Mouse (Mus musculus): ENCODE measurements around the gene Hist4h4. TPM values are rescaled to one million over a fixed set of nuclear protein-coding genes. Genes with fewer than 3 reads are reported as not detected.
"Not testable (repeated sequence)": the region's sequence is repeated elsewhere in the genome, so short reads cannot be mapped to it uniquely, and the experiment has no call there.

Hist4h4 gene
- polyA plus RNA-seq, 1 experiment from 2014 or later = 0.40 TPM

GRCm38 (mm10) chr6:136797874-136798693 is 6.1 kb downstream of the Hist4h4 start:
- not testable (repeated sequence) for H3K9me3 ChIP-seq (ENCODE audit: control insufficient read depth, low read length); H3K4me2 ChIP-seq (ENCODE audit: low read depth, low read length); H3K9ac ChIP-seq (ENCODE audit: low read depth, low read length); H3K4me3 ChIP-seq (ENCODE audit: low read length); H3K27me3 ChIP-seq (replicated peaks; ENCODE audit: control insufficient read depth, insufficient read depth, low read length); H3K36me3 ChIP-seq (ENCODE audit: control insufficient read depth, insufficient read depth, low read length); H3K27ac ChIP-seq (ENCODE audit: low read length); H3K4me1 ChIP-seq (ENCODE audit: control insufficient read depth, insufficient read depth, low read length)
- WGBS = 91% methylated on average over 3 of the region's 3 CpGs
- ATAC-seq = peak; percentile 55; the same call in 1 of the 2 replicates

GRCm38 (mm10) chr6:136795850-136796249 is 8.4 kb downstream of the Hist4h4 start:
- ATAC-seq = no peak
- Histone ChIP-seq H3K27ac (ENCODE audit: low read length) (no peak overlapping the region), H3K27me3 (replicated peaks; ENCODE audit: control insufficient read depth, insufficient read depth, low read length) (no peaks in the 10 kb centered on the region), H3K4me2 (ENCODE audit: low read depth, low read length) (no peak overlapping the region), H3K4me1 (ENCODE audit: control insufficient read depth, insufficient read depth, low read length) (peaks cover 10% of the 10 kb centered on the region), H3K4me3 (ENCODE audit: low read length) (no peak overlapping the region), H3K9me3 (ENCODE audit: control insufficient read depth, low read length) (no peaks in the 10 kb centered on the region), H3K9ac (ENCODE audit: low read depth, low read length) (no peak overlapping the region), H3K36me3 (ENCODE audit: control insufficient read depth, insufficient read depth, low read length) (no peaks in the 10 kb centered on the region)
- 70% methylated on average over 6 of the region's 6 CpGs for WGBS

DNA sequence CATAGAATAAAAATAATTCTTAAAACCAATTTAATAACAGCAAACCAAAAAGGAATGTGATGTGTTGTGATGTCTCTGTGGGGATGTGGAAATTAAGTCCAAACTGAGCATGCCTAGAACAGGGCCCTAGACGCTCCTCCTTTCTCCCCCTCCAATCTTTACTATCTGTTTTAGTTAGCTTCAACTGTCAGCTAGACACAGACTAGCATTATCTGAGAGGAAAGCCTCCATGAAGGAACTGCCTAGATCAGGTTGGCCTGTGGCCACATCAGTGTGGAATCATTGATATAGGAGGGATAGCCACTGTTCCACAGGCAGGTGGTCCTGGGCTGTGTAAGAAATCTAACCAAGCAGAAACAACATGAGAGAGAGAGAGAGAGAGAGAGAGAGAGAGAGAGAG is 9.1 kb downstream of the Hist4h4 start:
- no peak for ATAC-seq
- Histone ChIP-seq H3K27me3 (replicated peaks; ENCODE audit: control insufficient read depth, insufficient read depth, low read length) (no peaks in the 10 kb centered on the region), H3K9me3 (ENCODE audit: control insufficient read depth, low read length) (no peaks in the 10 kb centered on the region), H3K27ac (ENCODE audit: low read length) (no peak overlapping the region), H3K9ac (ENCODE audit: low read depth, low read length) (no peak overlapping the region), H3K36me3 (ENCODE audit: control insufficient read depth, insufficient read depth, low read length) (no peaks in the 10 kb centered on the region), H3K4me1 (ENCODE audit: control insufficient read depth, insufficient read depth, low read length) (peaks cover 10% of the 10 kb centered on the region), H3K4me2 (ENCODE audit: low read depth, low read length) (no peak overlapping the region), H3K4me3 (ENCODE audit: low read length) (no peak overlapping the region)
- 53% methylated on average over 1 of the region's 1 CpGs for WGBS

DNA sequence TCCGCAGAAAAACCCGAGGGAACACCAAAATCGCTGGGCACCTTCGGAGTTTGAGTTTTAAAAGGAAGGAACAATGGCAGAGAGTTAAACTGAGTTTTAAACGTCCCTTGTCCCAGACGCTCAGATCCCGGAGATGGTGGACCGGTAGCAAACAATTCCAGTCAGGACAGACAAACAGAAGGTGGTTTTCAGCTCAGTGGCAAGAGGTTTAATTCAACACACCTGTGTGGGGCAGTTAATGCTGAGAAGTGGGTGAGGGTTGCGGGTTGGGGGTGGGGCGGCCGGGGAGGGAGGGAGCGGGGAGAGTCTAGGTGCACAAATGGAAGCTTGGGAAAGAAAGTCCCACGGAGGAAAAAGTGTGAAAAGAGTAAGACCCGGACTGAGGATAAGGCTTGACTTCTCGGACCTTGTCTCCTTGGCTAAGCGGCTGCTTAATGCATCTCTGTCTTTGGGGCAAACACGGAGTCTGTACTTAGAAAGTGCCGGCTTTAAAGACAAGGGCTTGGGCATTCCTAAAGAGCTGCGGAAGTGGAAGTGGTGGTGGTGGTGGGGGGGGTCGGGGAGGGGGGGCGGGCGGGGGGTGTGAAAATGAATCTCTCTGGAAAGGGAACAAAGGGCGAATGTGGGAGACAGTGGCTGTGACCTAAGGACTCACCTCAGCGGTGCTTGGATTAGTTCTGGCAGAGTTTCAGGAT is 10.2 kb downstream of the Hist4h4 start:
- H3K9ac ChIP-seq (ENCODE audit: low read depth, low read length) = peak overlapping the region; percentile 68
- peaks cover 10% of the 10 kb centered on the region for H3K4me1 ChIP-seq (ENCODE audit: control insufficient read depth, insufficient read depth, low read length)
- peak overlapping the region; percentile 47 for H3K4me3 ChIP-seq (ENCODE audit: low read length)
- H3K9me3 ChIP-seq (ENCODE audit: control insufficient read depth, low read length) = no peaks in the 10 kb centered on the region
- peak overlapping the region; percentile 92 for H3K4me2 ChIP-seq (ENCODE audit: low read depth, low read length)
- under 1% methylated on average over 22 of the region's 24 CpGs for WGBS
- H3K27ac ChIP-seq (ENCODE audit: low read length) = peak overlapping the region; percentile 40
- H3K36me3 ChIP-seq (ENCODE audit: control insufficient read depth, insufficient read depth, low read length) = no peaks in the 10 kb centered on the region
- ATAC-seq = peak; percentile 51
- H3K27me3 ChIP-seq (replicated peaks; ENCODE audit: control insufficient read depth, insufficient read depth, low read length) = no peaks in the 10 kb centered on the region

DNA sequence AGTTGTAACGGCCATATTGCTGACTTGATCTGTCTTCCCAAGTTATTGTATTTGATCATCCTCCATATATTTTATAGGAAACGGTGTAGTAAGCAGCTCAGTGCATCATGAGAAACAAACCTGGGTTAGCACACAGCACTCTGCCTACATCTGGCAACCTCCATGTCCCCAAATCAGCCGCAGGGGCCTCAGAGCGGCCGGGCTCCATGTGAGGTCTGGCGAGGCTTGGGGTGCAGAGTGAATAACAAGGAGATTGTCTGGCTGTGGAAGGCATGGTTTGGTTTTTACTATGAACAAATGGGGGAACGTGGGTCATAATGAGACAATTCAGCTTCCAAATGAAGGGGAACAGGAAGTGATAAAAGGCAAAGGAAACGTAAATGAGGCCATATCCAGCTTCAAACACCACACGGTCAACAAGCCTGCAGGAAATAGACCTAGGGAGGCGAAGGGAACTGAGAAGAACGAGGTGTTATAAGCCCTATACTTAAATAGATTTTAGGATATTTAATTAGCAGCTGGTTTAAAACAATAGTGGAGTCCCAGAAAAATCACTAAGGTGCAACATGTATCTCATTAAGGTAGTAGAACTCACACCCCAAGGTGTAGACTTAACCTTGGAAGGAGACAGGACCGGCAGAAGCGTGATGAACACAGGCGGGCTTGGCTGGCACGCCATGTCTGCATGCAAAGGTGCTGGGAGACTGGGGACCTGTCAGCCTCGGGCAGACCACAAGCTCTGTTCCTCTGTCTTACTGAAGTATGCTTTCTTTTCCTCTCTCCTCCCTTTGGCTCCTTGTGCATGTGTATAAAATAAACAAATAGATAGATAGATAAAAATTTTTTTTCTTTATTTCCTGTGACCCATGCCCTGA is 11.1 kb downstream of the Hist4h4 start:
- H3K4me1 ChIP-seq (ENCODE audit: control insufficient read depth, insufficient read depth, low read length) = peaks cover 10% of the 10 kb centered on the region
- H3K9me3 ChIP-seq (ENCODE audit: control insufficient read depth, low read length) = no peaks in the 10 kb centered on the region
- H3K4me3 ChIP-seq (ENCODE audit: low read length) = peak overlapping the region; percentile 47
- no peak for ATAC-seq
- H3K27ac ChIP-seq (ENCODE audit: low read length) = peak overlapping the region; percentile 13; the same call in 1 of the 2 replicates
- H3K9ac ChIP-seq (ENCODE audit: low read depth, low read length) = peak overlapping the region; percentile 68
- H3K36me3 ChIP-seq (ENCODE audit: control insufficient read depth, insufficient read depth, low read length) = no peaks in the 10 kb centered on the region
- H3K4me2 ChIP-seq (ENCODE audit: low read depth, low read length) = peak overlapping the region; percentile 92
- no peaks in the 10 kb centered on the region for H3K27me3 ChIP-seq (replicated peaks; ENCODE audit: control insufficient read depth, insufficient read depth, low read length)
- 33% methylated on average over 16 of the region's 16 CpGs for WGBS

DNA sequence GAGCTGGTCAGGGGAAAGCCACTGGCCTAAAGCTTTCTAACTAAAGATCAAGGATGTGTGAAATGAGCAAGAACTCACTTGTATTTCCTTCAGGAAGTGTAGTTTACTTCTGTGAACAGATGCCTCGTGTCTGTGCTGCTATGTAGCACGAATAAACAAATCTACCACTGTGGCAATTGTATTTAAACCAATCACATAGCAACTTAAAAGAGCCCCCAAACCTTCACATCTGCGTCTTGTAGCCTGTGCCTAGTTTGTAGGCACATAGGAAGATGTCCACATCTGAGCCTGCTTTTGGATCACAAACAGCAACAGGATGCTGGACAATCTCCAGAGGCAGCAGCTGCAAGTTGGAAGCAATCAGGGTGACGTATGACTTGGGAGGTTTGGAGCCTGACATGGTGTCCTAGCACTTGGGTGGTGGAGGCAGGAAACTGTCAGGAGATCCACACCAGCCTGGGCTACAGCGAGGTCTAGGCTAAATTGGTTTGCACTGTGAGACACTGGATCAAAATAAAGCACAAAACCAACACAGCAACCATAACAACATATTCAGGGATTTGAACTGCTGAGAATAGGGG is 14.7 kb downstream of the Hist4h4 start:
- H3K27me3 ChIP-seq (replicated peaks; ENCODE audit: control insufficient read depth, insufficient read depth, low read length) = no peaks in the 10 kb centered on the region
- peak overlapping the region; percentile 69 for H3K27ac ChIP-seq (ENCODE audit: low read length)
- peaks cover 14% of the 10 kb centered on the region for H3K4me1 ChIP-seq (ENCODE audit: control insufficient read depth, insufficient read depth, low read length)
- WGBS = 46% methylated on average over 5 of the region's 5 CpGs
- no peak overlapping the region for H3K4me2 ChIP-seq (ENCODE audit: low read depth, low read length)
- no peak overlapping the region for H3K4me3 ChIP-seq (ENCODE audit: low read length)
- ATAC-seq = peak; percentile 76
- no peak overlapping the region for H3K9ac ChIP-seq (ENCODE audit: low read depth, low read length)
- no peaks in the 10 kb centered on the region for H3K36me3 ChIP-seq (ENCODE audit: control insufficient read depth, insufficient read depth, low read length)
- no peaks in the 10 kb centered on the region for H3K9me3 ChIP-seq (ENCODE audit: control insufficient read depth, low read length)

GRCm38 (mm10) chr6:136782761-136783160 is 21.5 kb downstream of the Hist4h4 start:
- H3K36me3 ChIP-seq (ENCODE audit: control insufficient read depth, insufficient read depth, low read length) = no peaks in the 10 kb centered on the region
- H3K9ac ChIP-seq (ENCODE audit: low read depth, low read length) = no peak overlapping the region
- H3K27me3 ChIP-seq (replicated peaks; ENCODE audit: control insufficient read depth, insufficient read depth, low read length) = no peaks in the 10 kb centered on the region
- 68% methylated on average over 9 of the region's 9 CpGs for WGBS
- H3K27ac ChIP-seq (ENCODE audit: low read length) = peak overlapping the region; percentile 85
- H3K4me3 ChIP-seq (ENCODE audit: low read length) = no peak overlapping the region
- ATAC-seq = no peak
- H3K9me3 ChIP-seq (ENCODE audit: control insufficient read depth, low read length) = no peaks in the 10 kb centered on the region
- H3K4me2 ChIP-seq (ENCODE audit: low read depth, low read length) = peak overlapping the region; percentile 44
- H3K4me1 ChIP-seq (ENCODE audit: control insufficient read depth, insufficient read depth, low read length) = 0 out of 2 replicates have a peak, but pooled peaks cover 4% of the 10 kb centered on the region

DNA sequence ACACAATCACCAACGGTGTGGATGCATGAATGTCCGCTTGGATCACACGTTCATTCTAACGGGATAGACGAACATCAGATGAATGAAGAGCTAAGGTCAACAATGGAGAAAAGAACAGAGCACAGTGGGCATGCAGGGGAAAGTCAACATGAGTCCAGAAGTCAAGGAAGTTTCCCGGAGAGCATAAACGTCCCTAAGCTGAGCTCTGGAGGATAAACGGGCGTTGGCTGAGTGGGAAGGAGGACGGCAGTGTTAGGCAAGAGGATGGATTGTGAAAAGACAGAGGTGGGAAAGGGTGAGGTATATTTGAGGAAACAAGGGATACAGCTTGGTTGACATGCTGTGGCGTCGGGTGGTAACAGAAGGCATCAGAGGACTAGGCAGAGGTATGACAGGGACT is 22.1 kb downstream of the Hist4h4 start:
- Histone ChIP-seq H3K4me2 (ENCODE audit: low read depth, low read length) (peak overlapping the region; percentile 44), H3K27ac (ENCODE audit: low read length) (peak overlapping the region; percentile 85)

More for the DNA sequence above, 22.1 kb downstream of the Hist4h4 start:
- Histone ChIP-seq H3K9ac (ENCODE audit: low read depth, low read length) (no peak overlapping the region), H3K9me3 (ENCODE audit: control insufficient read depth, low read length) (no peaks in the 10 kb centered on the region), H3K4me3 (ENCODE audit: low read length) (peak overlapping the region; percentile 54), H3K4me1 (ENCODE audit: control insufficient read depth, insufficient read depth, low read length) (0 out of 2 replicates have a peak, but pooled peaks cover 4% of the 10 kb centered on the region), H3K27me3 (replicated peaks; ENCODE audit: control insufficient read depth, insufficient read depth, low read length) (no peaks in the 10 kb centered on the region), H3K36me3 (ENCODE audit: control insufficient read depth, insufficient read depth, low read length) (no peaks in the 10 kb centered on the region)
- 63% methylated on average over 12 of the region's 12 CpGs for WGBS
- peak; percentile 66 for ATAC-seq

Measured in intestine, embryonic 16.5 days (tissue).